Mouse (Mus musculus): ENCODE measurements around the gene Ccdc185.

Gene Ccdc185

GRCm38 (mm10) chr1:182749080-182749479 lies at the start of gene Ccdc185:
Gene Ccdc185 (minus strand): TSS chr1:182749180.
- in situ Hi-C loops (cut with MboI, MseI): no loop called here

GRCm38 (mm10) chr1:182797048-182797447 lies 48.1 kb upstream of the Ccdc185 start:
- in situ Hi-C loops (cut with MboI, MseI): no loop called here

- in situ Hi-C loops (cut with MboI, MseI): loop anchor here in 1 of 2 experiments (5.0 kb wide), 1 partner anchor 237 kb away; no protein-coding TSS in a partner anchor
These were observed 45.6 kb upstream of the Ccdc185 start for GRCm38 (mm10) chr1:182794628-182795027.

- in situ Hi-C loops (cut with MboI, MseI): loop anchor here in 1 of 2 experiments (5.0 kb wide), 1 partner anchor 237 kb away; no protein-coding TSS in a partner anchor
These were observed 45.2 kb upstream of the Ccdc185 start for GRCm38 (mm10) chr1:182794221-182794620.

- in situ Hi-C loops (cut with MboI, MseI): loop anchor here in 1 of 2 experiments (5.0 kb wide), 1 partner anchor 235 kb away; no protein-coding TSS in a partner anchor
These were observed 43.6 kb upstream of the Ccdc185 start for GRCm38 (mm10) chr1:182792521-182793071.

GRCm38 (mm10) chr1:182788896-182789295 lies 39.9 kb upstream of the Ccdc185 start:
- in situ Hi-C loops (cut with MboI, MseI): no loop called here

- in situ Hi-C loops (cut with MboI, MseI): no loop called here
These were observed 38.0 kb upstream of the Ccdc185 start for GRCm38 (mm10) chr1:182787030-182787429.

GRCm38 (mm10) chr1:182785504-182785903 lies 36.5 kb upstream of the Ccdc185 start:
- in situ Hi-C loops (cut with MboI, MseI): no loop called here

GRCm38 (mm10) chr1:182784784-182785183 lies 35.8 kb upstream of the Ccdc185 start:
- in situ Hi-C loops (cut with MboI, MseI): no loop called here

- in situ Hi-C loops (cut with MboI, MseI): no loop called here
These were observed 34.8 kb upstream of the Ccdc185 start for GRCm38 (mm10) chr1:182783774-182784173.

- in situ Hi-C loops (cut with MboI, MseI): loop anchor here in 1 of 2 experiments (10.0 kb wide), 1 partner anchor 1464 kb away; no protein-coding TSS in a partner anchor
These were observed 30.1 kb upstream of the Ccdc185 start for GRCm38 (mm10) chr1:182779024-182779520.

GRCm38 (mm10) chr1:182778225-182778624 lies 29.2 kb upstream of the Ccdc185 start:
- in situ Hi-C loops (cut with MboI, MseI): loop anchor here in 1 of 2 experiments (10.0 kb wide), 1 partner anchor 1463 kb away; no protein-coding TSS in a partner anchor

GRCm38 (mm10) chr1:182776749-182777410 lies 27.9 kb upstream of the Ccdc185 start:
- in situ Hi-C loops (cut with MboI, MseI): loop anchor here in 1 of 2 experiments (10.0 kb wide), 1 partner anchor 1462 kb away; no protein-coding TSS in a partner anchor

GRCm38 (mm10) chr1:182775576-182775975 lies 26.6 kb upstream of the Ccdc185 start:
- in situ Hi-C loops (cut with MboI, MseI): loop anchor here in 1 of 2 experiments (10.0 kb wide), 1 partner anchor 1461 kb away; no protein-coding TSS in a partner anchor

- in situ Hi-C loops (cut with MboI, MseI): no loop called here
These were observed 15.7 kb upstream of the Ccdc185 start for GRCm38 (mm10) chr1:182764541-182765281.

GRCm38 (mm10) chr1:182763716-182764461 lies 14.9 kb upstream of the Ccdc185 start, which contains the start of gene Susd4:
Gene Susd4 (plus strand): TSS chr1:182763860.
- in situ Hi-C loops (cut with MboI, MseI): no loop called here

- in situ Hi-C loops (cut with MboI, MseI): no loop called here
These were observed 14.3 kb upstream of the Ccdc185 start for GRCm38 (mm10) chr1:182763191-182763715.

GRCm38 (mm10) chr1:182758783-182759182 lies 9.8 kb upstream of the Ccdc185 start:
- in situ Hi-C loops (cut with MboI, MseI): no loop called here

- in situ Hi-C loops (cut with MboI, MseI): no loop called here
These were observed 5.9 kb upstream of the Ccdc185 start for GRCm38 (mm10) chr1:182754865-182755264.

- in situ Hi-C loops (cut with MboI, MseI): no loop called here
These were observed 4.7 kb upstream of the Ccdc185 start for GRCm38 (mm10) chr1:182753694-182754093.

GRCm38 (mm10) chr1:182751301-182751700 lies 2.3 kb upstream of the Ccdc185 start:
- in situ Hi-C loops (cut with MboI, MseI): no loop called here
